Mouse (Mus musculus): ENCODE measurements around the gene Plac9a. TPM values are rescaled to one million over a fixed set of nuclear protein-coding genes. Genes with fewer than 3 reads are reported as not detected.
"Not testable (repeated sequence)": the region's sequence is repeated elsewhere in the genome, so short reads cannot be mapped to it uniquely, and the experiment has no call there.

Plac9a gene
- total RNA-seq (2021): 1 to 10 TPM; 1.8 to 2.7 TPM
- long read RNA-seq, experiment 1, transcript Plac9a-201 (4 exons, 1,555 nt): major isoform, 35 of 44 reads
- long read RNA-seq, experiment 1, partial matches to known transcripts: 3 of 44 reads
- long read RNA-seq, experiment 1, other reads (novel, unspliced or antisense): 4 of 44 reads
- long read RNA-seq, experiment 2, transcript Plac9a-201 (4 exons, 1,555 nt): major isoform, 21 of 27 reads
- long read RNA-seq, experiment 2, partial matches to known transcripts: 2 of 27 reads
- long read RNA-seq, experiment 2, other reads (novel, unspliced or antisense): 3 of 27 reads

DNA sequence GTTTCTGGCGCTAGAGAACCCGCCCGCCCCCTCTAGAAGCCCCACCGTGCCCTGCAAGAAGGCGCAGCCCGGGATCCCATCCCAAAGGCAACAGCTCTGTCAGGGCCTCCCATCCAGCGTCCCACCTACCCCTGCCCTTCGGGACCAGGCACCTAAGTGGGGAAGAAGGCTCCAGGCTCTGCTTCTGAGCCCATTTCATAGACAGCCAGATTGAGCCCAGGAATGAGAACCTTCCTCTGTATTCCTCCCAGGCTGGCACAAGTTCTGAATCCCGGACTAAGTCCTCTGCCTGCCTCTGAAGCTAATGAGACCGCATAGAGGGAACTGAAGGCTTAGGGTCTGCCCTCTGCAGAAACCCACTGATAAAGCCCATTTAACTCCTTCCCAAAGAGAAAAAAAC, at the start of gene Plac9a:
Gene Plac9a, minus strand, starts transcription at position 101 of the 400 bp plus-strand sequence.
- not testable (repeated sequence) for DNase-seq

DNA sequence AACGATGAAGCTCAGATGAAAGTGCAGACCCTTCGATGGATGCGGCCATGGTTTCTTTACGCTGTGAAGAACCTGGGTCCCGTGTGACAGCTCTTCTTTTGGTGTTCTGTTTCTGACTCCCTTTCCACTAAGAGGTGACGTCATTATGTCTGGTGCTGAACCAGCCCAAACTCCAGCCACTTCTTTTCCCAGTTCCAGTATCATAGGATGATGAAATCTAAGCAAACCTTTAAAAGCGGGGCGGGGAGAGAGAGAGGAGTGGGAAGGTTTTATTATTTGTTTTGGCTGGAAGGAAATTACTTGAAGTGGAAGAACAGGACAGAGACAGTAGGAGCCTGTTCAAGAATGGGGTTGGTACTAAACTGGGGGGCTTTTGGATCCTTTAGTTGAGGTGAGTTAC, 35.1 kb upstream of the Plac9a start, which contains the start of gene Cphx1:
Gene Cphx1, plus strand, starts transcription at position 301 of the 400 bp plus-strand sequence.
- not testable (repeated sequence) for DNase-seq

DNA sequence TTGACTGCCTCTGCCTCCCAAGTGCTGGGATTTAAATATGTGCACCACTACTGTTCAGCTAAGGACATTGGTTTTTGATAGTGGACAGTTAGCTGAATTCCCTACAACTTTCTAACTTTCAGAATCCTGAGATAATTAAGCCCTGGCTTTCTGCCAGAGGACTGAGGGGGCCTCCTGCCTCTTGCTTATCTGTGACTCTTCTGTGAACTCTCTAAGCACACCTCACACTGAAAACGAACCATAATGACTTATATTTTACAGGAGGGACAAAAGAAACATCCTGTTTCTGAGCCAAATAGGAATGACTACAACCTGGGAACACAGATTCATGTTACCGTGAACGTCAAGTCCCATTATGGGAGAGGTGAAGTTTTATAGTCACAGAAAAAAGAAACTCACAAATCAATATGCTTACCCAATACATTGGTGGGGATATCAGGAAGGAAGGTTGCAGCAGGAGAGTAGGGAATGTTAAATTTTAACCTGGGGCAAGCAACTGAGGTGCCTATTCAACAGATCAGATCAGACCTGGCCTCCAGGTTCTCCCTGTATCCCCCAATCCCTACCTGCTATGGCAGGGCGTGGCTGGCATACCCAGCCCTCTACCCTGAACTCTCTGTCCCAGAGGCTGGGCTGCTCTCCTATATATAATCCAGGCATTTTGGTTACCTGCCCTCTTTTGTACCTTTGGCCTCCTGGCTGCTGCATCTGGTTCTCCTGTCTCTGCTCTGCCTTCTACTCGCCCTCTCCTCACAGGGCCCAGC, 34.1 kb upstream of the Plac9a start:
- not testable (repeated sequence) for DNase-seq

DNA sequence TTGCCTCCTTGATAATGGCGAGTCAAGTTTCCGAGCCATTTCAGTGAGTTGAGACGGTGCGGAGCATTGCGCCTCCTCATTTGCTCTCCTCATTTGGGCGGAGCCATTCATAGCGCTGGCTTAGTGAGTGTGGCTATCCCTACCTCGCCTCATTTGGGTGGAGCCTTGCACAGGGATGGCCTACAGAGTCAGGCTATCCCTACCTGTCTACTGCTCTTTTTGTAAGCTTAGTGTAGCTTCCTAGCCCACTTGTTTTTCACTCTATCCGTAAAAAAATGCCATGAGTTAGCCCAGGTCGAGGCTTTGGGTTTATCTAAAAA, 24.6 kb upstream of the Plac9a start, which contains the start of gene Tmem254a:
Gene Tmem254a, minus strand, starts transcription at position 111 of the 320 bp plus-strand sequence.
- not testable (repeated sequence) for DNase-seq

DNA sequence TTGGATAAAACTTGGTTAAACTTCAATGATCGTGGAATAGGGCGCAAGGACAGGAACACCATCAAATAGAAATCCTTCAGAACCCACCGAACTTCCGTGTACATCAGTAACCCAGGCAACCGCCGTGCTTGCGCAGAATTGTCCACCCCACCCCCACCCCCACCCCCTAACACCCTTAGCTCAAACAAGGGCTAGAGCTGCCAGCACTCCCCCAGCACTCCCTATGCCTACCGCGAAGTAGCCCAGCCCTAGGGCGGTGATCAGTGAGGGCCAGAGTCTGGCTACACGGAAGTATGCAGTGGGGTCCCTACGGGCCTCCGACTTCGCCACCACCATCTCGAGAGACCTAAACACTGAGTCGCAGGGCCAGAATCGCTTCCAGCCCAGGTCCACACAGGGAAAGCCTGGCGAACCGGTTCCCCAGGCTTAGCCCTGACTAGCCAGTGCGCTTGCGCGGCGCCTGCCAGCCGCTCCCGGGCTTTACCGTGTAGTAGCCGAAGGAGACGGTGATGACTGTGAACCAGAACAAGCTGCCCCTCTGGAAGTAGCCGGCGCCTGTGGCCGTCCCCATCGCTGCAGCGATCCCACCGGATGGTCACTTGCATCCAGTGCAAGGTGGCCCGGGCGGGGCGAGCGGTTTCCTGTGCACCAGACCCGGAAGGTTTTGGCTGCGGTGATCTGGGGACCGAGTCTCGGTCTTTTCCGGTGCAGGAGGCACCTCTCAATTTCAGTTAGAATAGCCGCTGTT, 24.1 kb upstream of the Plac9a start:
- DNase-seq: not testable (repeated sequence)

DNA sequence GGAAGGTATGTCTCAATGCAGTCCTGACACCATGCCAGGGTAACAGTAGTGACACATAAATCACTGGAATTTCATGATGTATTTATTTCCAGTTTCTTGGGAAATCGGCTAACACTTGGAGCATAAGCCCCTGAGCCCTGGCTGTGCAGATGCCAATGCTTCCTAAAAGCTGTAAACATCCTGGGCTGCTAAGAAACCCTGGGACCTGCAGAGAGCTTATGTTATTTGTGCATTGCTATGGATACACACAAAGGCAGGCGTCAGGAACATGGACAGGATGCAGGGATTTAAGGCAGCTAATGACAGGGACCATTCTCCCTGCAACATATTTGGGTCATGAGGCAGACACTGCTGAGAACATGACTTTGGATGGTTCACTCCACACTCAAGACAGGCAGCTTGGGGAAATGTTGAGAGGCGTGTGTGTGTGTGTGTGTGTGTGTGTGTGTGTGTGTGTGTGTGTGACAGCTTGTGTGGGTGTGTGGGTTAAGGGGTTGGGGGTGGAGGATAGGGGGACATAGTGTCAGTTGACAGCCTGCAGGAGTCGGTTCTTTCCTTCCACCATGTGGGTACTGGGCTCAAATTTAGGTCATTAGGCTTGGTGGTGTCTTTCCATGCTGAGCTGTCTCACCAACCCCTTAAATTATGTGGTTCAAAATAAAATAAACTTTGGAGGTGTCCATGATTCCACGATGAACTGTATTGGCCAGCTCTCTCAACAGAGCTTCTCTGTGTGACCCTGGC, 15.7 kb upstream of the Plac9a start:
- DNase-seq: not testable (repeated sequence)

DNA sequence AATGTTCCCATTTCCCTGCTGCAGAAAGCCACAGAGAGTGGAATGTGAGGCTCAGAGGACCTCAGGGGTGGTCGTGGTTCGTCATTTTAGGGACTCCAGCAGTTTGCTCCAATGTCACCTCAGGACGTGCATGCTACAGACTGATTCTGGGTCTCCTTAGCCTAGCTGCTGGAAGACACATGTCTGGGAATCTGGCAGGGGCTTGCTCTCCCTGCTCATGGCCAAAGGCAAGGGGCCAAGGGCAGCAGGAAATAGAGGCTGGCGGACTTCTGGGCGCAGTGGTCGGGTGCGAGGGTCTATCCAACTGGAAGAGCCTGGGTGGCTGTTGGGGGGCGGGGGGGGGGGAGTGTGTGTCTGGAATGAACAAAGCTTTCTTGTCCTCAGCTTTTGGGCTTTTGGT, 6.1 kb upstream of the Plac9a start:
- not testable (repeated sequence) for DNase-seq

DNA sequence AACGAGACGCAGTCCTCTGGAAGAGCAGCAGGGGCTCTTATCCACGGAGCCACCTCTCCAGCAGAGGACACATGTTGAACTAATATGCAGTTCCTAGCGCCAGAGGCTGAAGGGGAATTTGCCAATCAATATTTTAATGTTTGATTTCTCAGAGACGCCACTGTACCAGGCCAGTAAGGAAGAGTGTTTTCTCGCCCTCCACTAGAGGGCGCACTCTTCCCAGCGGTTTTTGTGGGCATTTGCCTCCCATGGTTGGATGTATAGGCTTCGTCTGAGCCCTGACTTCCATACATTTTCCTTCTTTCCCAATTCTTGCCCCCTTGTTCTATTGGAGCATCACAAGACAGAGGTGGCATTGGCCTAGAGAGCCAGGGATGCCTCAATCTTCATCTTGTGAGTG, 4.4 kb upstream of the Plac9a start:
- DNase-seq: not testable (repeated sequence)

DNA sequence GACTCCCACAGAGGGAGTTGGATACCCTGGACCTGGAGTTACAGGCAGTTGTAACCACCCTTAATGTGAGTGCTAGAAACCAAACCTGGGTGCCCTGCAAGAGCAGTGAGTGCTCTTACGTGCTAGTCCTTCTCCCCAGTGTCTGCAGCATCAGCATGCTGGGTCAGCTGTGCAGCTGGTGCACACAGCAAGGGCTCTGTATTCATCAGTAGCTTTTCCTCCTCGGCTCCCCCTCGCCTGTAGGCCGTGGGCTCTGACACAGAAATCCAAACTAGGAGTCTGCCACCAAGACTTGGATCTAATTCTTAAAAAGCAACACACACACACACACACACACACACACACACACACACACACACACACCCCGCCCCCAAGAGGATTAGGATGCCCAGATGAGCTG, 2.3 kb upstream of the Plac9a start:
- DNase-seq: not testable (repeated sequence)

DNA sequence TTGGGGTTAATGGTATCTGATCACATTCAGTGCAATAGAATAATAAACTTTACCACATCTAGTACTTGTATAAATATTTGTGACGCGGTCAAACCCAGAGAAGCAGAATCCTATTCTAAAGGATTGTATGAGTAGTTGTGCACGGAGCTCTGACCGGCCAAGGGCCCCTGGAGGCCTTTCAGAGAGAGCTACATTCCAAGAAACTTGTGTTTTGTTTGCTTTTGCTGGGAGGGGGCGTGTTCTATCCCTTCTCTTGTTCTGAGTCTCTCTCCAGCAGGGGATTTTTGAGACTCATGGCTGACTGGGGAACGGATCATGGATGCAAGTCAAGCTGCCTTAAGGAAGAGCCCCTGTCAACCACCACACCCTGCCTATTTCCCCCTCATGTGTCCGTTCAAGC, 7.2 kb downstream of the Plac9a start:
- not testable (repeated sequence) for DNase-seq

DNA sequence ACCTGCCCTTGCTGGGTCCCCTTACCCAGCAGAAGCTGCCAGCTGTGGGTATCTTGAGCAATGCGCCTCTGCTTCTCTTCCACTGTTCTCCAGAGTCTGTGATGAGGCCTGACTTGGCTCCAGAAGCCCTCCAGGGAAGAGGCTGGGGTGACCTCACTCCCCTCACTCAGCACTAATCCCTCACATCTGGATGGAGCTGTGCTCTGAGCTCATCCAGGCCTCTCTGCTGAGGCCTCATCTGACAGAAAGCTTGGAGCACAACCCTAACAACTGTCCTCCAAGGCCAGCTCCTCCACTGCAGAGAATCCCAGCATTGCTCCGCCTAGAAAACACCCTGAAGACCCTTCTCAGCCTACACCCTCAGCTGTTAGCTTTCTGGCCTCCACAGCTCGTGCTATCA, 8.3 kb downstream of the Plac9a start:
- DNase-seq: not testable (repeated sequence)

DNA sequence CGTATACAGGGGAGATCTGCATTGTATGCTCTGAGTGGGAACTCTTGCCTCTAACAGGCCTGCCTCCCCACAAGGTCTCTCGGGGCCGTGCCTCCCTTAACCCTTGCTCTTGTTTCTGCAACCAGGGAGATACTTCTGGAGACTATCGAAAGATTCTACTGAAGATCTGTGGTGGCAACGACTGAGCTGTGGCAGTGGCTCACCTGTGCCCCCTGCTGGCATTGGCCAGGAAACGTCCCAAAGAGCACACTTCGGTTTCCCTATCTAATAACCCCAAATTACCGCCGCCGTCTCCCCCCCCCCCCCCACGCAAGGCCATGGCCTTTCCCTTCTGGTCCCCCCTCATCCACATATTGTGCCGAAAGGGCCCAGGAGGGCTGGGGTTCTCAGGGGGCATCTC, 17.0 kb downstream of the Plac9a start:
- not testable (repeated sequence) for DNase-seq

DNA sequence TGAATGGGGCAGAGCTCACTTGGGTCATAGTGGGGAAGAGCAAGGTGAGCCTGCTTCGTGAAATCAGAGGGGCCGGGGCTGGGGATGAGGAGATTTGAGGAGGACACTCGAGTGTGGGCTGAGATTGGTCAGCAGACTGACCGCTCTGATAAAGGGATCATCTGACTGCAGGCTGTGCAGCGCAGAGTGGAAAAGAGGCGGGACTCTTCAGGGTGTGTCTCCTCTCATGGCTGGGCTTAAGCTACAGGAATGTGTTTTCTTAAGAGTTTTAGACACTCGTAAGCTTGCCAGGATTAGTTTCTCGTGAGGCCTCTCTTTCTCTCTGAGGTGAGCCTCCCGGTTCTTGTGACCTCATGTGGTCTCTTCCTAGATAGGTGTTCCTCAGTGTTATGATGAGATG, 21.1 kb downstream of the Plac9a start:
- not testable (repeated sequence) for DNase-seq

DNA sequence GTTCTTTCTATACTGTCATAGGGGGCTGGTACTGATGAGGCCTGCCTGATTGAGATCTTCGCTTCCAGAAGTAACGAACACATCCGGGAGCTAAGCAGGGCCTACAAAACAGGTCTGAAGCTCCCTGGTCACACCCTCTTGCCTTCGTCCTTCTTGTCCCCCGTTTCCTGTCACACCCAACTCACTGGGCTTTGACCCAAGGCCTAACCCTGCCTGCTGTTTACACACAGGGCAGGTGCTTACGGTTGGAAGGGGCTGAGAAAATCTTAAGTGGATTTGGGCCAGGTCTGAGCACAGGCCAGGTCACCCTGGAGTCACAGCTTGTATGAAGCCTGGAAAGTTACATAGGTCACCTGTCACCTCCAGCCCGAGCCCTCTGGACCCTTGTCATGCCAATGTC, 26.3 kb downstream of the Plac9a start:
- not testable (repeated sequence) for DNase-seq

DNA sequence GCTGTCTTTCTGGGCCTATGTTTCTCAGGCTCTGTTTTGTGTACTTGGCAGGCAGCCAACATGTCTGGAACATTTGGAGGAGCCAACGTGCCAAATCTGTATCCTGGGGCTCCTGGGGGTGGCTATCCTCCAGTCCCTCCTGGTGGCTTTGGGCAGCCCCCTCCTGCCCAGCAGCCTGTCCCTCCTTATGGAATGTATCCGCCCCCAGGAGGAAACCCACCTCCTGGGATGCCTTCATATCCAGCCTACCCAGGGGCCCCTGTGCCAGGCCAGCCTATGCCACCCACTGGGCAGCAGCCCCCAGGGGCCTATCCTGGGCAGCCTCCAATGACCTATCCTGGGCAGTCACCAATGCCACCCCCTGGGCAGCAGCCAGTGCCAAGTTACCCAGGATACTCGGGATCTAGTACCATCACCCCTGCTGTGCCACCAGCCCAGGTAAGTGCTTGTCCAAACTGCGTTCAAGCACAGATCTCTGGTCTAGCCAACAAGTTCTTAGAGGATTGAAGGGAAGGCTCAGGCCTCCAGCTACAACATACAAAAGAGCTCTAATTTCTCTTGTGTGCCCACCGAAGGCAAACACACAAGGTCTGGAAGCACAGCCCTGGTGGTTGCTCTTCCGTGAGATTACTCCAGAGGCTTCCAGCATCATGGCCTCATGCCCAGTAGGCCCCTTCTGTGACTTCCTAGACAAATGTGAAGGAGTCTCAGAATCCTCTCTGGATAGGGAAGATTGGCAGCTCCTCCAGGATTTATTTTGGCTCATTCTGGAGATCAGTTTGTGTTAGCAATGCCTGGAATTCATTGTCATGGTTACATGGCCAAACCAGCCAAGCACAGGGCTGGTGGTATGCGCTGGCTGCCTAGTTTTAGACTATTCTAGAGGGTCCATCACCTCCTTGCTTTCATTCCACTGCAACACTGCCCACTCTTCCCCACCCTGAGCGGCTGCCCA, 30.2 kb downstream of the Plac9a start:
- no peak for DNase-seq

DNA sequence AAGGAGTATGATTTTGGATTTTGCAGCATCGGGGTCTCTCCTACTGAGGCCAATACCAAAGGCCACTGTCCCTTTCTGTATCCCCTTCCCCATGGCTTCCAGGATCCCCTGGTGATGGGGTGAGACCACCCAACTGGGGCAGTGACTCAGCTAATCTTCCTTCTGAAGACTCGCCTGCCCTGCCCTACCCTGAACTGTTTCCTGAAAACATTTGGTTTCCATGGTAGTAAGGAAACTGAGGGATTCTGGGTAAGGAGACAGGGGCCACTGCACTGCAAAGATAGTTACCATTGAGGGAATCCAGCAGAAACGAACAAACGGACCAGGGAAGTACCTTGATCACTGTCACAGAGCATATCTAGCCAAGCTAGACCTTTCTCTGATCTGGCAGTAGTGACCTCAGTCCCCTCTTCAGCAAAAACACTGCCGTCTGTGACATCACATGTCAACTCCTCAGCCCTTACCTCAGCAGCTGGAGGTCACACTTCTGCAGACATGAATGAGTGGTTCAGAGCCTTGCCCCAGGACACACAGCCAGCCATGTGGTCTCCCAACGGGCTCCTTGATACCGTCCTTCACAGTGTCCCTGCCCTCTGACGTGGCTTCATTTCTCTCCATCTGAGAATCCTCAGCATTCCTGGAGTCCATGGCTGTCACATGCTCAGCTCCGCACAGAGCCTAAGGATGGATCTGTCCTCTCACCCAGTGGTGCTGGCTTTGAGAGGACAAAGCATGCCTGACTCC, 33.6 kb downstream of the Plac9a start:
- no peak for DNase-seq

DNA sequence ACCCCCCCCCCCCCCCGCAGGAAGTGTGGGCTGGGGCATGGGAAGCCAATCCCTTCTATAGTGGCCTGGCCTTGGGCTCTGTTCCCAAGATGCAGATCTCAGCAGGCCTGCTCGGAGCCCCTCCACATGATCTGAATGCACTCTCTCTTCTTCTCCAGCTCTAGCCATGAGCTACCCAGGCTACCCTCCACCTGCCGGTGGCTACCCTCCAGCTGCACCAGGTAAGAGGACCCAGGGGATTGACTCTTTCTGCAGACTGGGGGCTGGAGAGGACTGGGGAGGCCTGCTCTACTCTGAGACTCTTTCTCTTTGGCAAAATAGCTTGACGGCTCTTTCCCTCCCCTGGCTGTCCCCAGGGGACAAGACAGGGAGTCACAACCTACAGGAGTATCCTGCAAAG, 34.2 kb downstream of the Plac9a start:
- no peak for DNase-seq

DNA sequence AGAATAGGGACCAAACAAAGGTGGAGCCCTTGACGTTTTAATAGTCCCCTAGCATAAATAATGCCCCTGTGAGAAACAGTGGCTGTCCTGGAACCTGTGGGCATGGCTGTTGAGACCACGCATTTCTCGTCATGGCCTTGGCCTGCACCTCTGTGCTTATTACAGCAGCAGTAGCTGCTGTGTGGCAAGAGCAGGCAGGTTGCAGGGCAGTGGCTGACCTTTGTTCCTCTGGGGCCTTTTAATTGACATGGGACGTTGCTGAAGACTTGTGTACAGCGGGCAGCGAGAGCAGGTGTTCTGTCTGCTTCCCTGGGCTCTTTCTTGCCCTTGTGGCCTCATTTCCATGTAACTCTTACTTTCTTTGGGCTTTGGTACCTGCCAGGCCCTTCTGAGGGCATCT, 35.1 kb downstream of the Plac9a start:
- DNase-seq: no peak

DNA sequence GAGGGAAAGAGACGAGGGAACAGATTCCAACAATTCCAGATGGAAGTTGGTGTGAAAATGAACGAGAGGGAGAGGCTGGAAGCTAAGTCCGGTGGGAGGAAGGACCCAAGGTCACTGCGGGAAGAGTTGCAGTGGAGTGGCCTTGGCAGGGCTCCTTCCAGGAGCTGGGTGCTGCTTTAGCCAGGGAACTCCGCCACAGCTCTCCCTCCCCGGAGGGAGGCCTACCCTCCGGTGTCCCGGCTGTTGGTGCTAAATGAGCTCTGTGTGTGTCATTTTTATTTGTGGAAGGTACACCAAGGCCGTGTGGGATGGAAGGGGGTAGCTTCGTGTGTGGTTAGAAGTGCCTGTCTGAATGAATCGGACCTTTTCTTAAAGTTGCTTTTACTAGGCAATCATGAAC, 36.1 kb downstream of the Plac9a start:
- DNase-seq: peak; percentile 70

DNA sequence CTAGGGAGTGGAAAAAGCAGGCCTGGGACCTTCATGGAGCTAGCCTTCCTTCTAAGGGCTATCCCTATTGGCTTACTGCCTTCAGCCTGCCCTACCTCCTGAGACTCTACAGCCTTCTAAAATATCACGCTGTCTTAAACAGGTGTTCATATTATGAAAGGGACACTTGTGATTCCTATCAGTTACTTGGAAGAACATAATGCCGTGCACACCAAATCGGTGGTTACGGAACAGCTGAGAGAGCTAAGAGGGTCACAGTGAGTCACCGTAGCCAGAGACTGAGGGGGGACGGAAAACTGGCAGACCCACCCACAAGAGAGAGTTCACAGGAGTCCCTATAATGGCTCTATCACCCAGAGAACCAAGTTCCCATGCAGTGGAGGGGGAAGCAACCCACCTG, 36.5 kb downstream of the Plac9a start:
- no peak for DNase-seq
